Mouse (Mus musculus) CH12.LX (cell line): ENCODE measurements at regions not wholly inside any gene's neighbourhood (a gene's known extent, or its start where the extent isn't known, plus 50 kb on each side); places are given as distances from the start of the nearest gene placed in this dataset.

ENCODE experiments used
- CHD2 ChIP-seq: IDR thresholded peaks from 2 replicates; pipeline ENCODE4 v1.6.1; 2011; ENCODE audit warnings: low read length, improper control_type of control experiment
- CTCF ChIP-seq, 2 experiments: IDR thresholded peaks in 1 of 2; conservative IDR thresholded peaks in 1 of 2; 2 replicates each; pipeline ENCODE4 v1.5.1; 2011 to 2012; ENCODE audit warnings: low read depth in 2 of 2, low read length in 2 of 2, improper control_type of control experiment in 1 of 2, inconsistent platforms in 1 of 2, mild to moderate bottlenecking in 1 of 2, moderate library complexity in 1 of 2
- EP300 ChIP-seq: IDR thresholded peaks from 2 replicates; pipeline ENCODE4 v1.6.1; 2011; ENCODE audit warnings: low read length, improper control_type of control experiment
- GABPA ChIP-seq: IDR thresholded peaks from 2 replicates; pipeline ENCODE4 v1.6.1; 2012; ENCODE audit warnings: low read depth, low read length, improper control_type of control experiment, inconsistent platforms; ENCODE audit not compliant: insufficient replicate concordance
- HCFC1 ChIP-seq: IDR thresholded peaks from 2 replicates; pipeline ENCODE4 v1.6.1; 2012; ENCODE audit warnings: low read depth, mild to moderate bottlenecking, inconsistent platforms, low read length, improper control_type of control experiment
- IRF4 ChIP-seq: IDR thresholded peaks from 2 replicates; pipeline ENCODE4 v1.6.1; 2014; ENCODE audit warnings: low read depth, mild to moderate bottlenecking, inconsistent platforms, low read length, improper control_type of control experiment
- MEF2A ChIP-seq: IDR thresholded peaks from 2 replicates; pipeline ENCODE4 v1.6.1; 2014; ENCODE audit warnings: low read depth, mild to moderate bottlenecking, inconsistent platforms, low read length, improper control_type of control experiment, borderline replicate concordance
- POLR2A ChIP-seq: IDR thresholded peaks from 2 replicates; pipeline ENCODE4 v1.6.1; 2011; ENCODE audit warnings: low read depth, mild to moderate bottlenecking, improper control_type of control experiment, low read length
- TCF12 ChIP-seq: IDR thresholded peaks from 2 replicates; pipeline ENCODE4 v1.6.1; 2014; ENCODE audit warnings: low read depth, mild to moderate bottlenecking, inconsistent platforms, low read length, improper control_type of control experiment
- UBTF ChIP-seq: IDR thresholded peaks from 2 replicates; pipeline ENCODE4 v1.6.1; 2012; ENCODE audit warnings: low read depth, mild to moderate bottlenecking, inconsistent platforms, low read length, improper control_type of control experiment, moderate library complexity
- USF1 ChIP-seq: IDR thresholded peaks from 2 replicates; pipeline ENCODE4 v1.6.1; 2014; ENCODE audit warnings: low read depth, mild to moderate bottlenecking, inconsistent platforms, low read length, improper control_type of control experiment
- ZKSCAN1 ChIP-seq: IDR thresholded peaks from 2 replicates; pipeline ENCODE4 v1.6.1; 2012; ENCODE audit warnings: low read depth, inconsistent platforms, low read length, improper control_type of control experiment, borderline replicate concordance
- ZMIZ1 ChIP-seq: IDR thresholded peaks from 2 replicates; pipeline ENCODE4 v1.6.1; 2012; ENCODE audit warnings: low read depth, mild to moderate bottlenecking, inconsistent platforms, low read length, improper control_type of control experiment

GRCm38 (mm10) chr6:95024239-95024638, 92.8 kb upstream of the Kbtbd8 start:
- TF ChIP-seq IRF4 (no peak), CHD2 (no peak), POLR2A (no peak), ZMIZ1 (no peak), USF1 (no peak), HCFC1 (no peak), UBTF (no peak), GABPA (no peak), ZKSCAN1 (no peak), CTCF (conservative IDR thresholded peaks at IDR 0.05 in 1 of 2, IDR thresholded peaks at IDR 0.05 in 1 of 2; ENCODE audit: low read depth in 2 of 2, low read length in 2 of 2) (no peak), MEF2A (no peak), EP300 (no peak), TCF12 (no peak)
